Mouse (Mus musculus) spleen, postnatal 36 days (tissue): ENCODE results near the gene Hba-x.
"Not testable (repeated sequence)": the region's sequence is repeated elsewhere in the genome, so short reads cannot be mapped to it uniquely, and the experiment has no call there.

Experiments used
- DNase-seq, 2 experiments: peaks; one replicate each; pipeline ENCODE4 v3.0.0; 2022; ENCODE audit warnings: low spot score in 2 of 2, mixed read lengths in 1 of 2

Gene Hba-x

DNA sequence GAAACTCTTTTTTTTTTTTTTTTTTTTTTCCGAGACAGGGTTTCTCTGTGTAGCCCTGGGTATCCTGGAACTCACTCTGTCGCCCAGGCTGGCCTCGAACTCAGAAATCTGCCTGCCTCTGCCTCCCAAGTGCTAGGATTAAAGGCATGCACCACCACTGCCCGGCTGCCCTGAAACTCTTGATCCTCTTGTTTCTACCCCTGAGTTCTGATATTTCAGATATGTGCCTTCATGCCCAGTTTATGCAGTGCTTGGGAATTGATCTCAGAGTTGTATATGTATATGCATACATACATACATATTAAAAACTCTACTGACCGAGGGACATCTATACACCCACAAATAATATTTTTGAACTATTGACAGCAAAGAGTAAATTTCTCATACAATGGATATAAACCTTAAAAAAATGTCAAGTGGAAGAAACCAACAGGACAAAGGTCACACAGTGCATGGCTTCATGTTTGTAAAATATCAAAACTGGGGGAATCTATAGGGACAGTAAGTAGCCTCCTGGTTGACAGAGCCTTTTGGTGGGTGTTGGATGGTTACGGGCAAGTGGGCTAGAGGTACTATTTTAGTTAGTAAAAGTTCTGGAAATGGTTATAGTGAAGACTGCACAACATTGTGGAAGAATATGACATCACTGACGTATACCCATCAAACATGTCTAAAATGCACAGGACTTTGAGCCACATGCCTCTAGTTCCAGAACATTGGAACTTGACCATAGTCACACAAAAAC lies 9.0 kb downstream of the Hba-x start:
- DNase-seq: peak; percentile 23 to 57

GRCm38 (mm10) chr11:32285887-32286286 lies 9.7 kb downstream of the Hba-x start:
- not testable (repeated sequence) for DNase-seq

- peak; percentile 65 to 75 for DNase-seq
These were observed 10.7 kb downstream of the Hba-x start, which contains the start of gene Hbq1b for GRCm38 (mm10) chr11:32286695-32287492. Gene Hbq1b (plus strand): TSS chr11:32286965.

GRCm38 (mm10) chr11:32287493-32287825 lies 11.3 kb downstream of the Hba-x start:
- no peak for DNase-seq

DNA sequence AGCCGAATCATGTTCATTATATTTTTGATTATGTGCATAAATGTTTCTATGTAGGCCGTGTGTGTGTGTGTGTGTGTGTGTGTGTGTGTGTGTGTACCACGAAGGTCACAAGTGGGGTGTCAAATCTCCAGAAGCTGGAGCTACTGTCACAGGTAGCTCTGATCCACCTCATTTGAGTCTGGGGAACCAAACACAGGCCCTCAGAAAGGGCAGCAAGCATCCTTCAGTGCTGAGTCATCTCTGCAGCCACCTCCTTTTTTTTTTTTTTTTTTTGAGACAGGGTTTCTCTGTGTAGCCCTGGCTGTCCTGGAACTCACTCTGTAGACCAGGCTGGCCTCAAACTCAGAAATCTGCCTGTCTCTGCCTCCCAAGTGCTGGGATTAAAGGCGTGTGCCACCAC lies 16.6 kb downstream of the Hba-x start:
- DNase-seq: not testable (repeated sequence)

DNA sequence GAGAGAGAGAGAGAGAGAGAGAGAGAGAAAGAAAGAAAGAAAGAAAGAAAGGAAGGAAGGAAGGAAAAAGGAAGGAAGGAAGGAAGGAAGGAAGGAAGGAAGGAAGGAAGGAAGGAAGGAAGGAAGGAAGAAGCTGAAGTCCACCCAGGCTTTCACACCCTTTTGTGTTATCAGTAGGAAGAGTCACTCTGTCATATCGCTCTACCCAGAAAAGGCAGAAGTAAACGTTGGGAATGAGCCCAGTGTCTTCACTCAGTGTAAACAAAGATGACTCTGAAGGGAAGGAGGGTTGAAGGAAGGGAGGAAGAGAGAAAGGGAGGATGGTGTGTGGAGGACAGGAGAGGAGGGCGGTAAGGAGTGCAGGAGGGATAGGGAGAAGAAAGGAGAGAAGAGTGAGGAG lies 17.3 kb downstream of the Hba-x start:
- peak in 1 of 2 experiments; percentile 64 for DNase-seq

- DNase-seq: not testable (repeated sequence)
These were observed 20.0 kb downstream of the Hba-x start, which contains the start of gene Hba-a2 for GRCm38 (mm10) chr11:32296203-32296602. Gene Hba-a2 (plus strand): TSS chr11:32296489.

- DNase-seq: not testable (repeated sequence)
These were observed 21.2 kb downstream of the Hba-x start for GRCm38 (mm10) chr11:32297417-32297816.

DNA sequence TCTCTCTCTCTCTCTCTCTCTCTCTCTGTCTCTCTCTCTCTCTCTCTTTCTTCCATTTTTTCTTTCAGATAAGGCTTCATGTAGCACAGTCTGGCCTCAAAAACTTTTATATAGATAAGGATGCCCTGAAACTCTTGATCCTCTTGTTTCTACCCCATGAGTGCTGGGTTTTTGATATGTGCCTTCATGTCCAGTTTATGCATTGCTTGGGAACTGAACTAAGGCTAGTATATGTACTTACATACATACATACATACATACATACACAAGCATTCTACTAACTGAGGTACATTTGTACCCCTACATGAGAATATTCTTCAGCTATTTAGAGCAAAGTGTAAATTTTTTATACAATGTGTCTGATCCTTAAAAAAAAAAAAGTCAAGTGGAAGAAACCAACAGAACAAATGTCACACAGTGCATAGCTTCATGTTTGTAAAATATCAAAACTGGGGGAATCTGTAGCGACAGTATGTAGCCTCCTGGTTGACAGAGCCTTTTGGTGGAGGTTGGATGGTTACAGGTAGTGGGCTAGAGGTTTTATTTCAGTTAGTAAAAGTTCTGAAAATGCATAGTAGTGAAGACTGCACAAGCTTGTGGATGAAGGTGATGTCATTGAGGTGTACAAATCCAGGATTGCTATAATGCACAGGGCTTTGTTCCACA lies 21.8 kb downstream of the Hba-x start:
- no peak for DNase-seq

- peak in 1 of 2 experiments; percentile 27 for DNase-seq
These were observed 22.3 kb downstream of the Hba-x start for GRCm38 (mm10) chr11:32298532-32298918.

DNA sequence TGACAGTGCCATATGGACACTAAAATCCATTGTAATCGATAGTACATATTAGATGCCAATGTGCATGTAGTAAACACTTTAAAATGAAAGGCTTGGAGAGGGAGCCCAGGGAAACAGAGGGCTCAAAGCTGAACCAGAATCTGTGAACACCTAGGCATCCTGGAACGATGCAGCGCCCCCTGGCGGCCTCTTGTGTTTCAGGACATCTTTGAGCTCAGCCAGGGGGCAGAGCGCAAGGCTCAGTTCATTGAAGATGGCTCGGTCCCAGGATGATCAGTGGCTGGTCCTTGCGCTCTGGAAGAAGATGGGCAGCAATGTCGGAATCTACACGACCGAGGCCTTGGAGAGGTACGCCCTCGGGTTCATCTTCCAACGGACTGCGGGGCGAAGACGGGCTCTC lies 23.7 kb downstream of the Hba-x start, which contains the start of gene Hbq1a:
TSS of gene Hbq1a (plus strand) at position 205 of the 400 bp plus-strand sequence.
- DNase-seq: peak; percentile 18 to 59

- no peak for DNase-seq
These were observed 24.4 kb downstream of the Hba-x start for GRCm38 (mm10) chr11:32300279-32301267.

GRCm38 (mm10) chr11:32301506-32301905 lies 25.3 kb downstream of the Hba-x start:
- no peak for DNase-seq

DNA sequence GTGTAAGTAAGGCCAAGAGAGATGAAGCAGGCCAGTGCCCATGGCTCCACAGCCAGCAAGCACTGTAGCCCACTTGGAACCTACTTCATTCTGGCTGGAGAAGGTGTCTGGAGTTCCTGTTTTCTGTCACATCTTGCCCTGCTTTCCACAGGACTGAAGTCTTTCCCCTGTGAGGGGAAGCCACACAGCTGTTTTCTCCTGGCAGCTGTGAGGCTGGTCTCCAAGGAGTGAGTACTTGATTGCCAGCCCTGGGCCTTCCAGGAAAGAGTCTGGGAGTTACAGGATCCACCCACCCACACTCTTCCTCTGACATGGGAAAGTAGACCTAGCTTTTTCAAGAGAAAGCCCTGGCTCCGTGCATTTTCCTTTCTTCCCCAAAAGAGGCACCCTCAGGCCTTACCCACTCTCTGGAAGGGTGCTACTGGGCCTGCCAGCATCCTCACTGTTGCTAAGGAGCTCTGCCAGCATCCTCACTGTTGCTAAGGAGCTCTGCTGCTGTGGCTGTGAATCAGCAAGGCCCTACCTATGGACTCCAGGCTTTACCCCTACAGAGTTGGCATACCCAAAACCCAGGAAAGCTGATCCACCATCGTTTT lies 26.7 kb downstream of the Hba-x start:
- no peak for DNase-seq

DNA sequence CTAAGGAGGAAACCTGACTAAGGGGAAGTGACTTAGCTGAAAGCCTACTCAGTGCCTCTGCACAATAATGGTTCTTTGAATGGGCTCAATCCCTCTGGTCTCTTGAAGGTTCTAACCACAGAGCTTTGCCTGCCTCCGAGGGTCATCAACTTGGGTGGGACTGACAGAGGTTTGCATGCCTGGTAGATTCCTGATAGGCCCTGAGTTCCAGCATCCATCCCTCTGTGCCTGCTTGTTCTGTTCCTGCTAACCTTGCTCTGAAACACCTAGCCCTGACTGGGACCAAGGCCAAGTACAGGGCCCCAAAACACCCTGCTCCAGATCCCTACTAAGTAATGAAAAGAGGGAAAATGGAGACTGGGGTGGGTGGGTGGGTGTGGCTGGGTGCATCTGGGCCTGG lies 27.3 kb downstream of the Hba-x start:
- DNase-seq: no peak

DNA sequence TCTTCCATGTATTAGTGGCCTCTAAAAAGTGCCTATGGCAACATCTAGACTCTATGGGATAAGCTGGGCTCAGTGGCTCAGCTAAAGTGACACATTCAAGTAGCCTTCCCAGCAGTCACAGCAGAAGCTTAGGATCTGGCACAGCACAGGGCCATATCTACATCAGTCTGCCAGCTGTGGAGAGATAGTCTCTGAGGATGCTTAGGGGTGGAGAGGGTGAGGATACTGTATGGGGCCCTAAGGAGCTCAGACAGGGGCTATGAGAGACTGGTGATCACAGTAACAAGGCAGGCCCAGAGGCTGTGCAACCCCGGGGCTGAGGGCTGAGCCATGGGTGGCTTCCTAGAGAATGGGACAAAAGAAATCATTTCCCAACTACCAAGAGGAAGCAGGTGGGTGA lies 30.8 kb downstream of the Hba-x start:
- DNase-seq: no peak

GRCm38 (mm10) chr11:32309446-32309845 lies 33.2 kb downstream of the Hba-x start:
- DNase-seq: no peak

- no peak for DNase-seq
These were observed 33.7 kb downstream of the Hba-x start for GRCm38 (mm10) chr11:32309928-32310327.

DNA sequence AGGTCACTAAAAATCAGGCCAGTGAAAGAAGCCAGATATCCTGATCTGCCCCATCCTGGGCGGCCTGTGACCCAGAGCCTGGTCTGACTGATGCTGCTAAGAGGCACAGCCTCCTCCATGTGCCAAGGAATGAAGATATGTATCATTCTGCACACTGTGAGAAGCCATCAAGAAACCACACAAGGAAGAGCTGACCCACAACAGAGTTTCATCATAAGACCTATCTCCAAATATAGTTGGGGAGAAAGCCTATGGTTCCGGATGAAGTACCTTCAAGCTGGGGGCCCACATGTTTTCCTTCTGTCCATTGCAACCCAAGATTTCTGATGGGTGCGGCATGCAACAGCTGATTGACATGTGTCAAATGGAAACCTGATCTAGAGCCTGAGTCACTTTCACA lies 39.8 kb downstream of the Hba-x start:
- DNase-seq: no peak

DNA sequence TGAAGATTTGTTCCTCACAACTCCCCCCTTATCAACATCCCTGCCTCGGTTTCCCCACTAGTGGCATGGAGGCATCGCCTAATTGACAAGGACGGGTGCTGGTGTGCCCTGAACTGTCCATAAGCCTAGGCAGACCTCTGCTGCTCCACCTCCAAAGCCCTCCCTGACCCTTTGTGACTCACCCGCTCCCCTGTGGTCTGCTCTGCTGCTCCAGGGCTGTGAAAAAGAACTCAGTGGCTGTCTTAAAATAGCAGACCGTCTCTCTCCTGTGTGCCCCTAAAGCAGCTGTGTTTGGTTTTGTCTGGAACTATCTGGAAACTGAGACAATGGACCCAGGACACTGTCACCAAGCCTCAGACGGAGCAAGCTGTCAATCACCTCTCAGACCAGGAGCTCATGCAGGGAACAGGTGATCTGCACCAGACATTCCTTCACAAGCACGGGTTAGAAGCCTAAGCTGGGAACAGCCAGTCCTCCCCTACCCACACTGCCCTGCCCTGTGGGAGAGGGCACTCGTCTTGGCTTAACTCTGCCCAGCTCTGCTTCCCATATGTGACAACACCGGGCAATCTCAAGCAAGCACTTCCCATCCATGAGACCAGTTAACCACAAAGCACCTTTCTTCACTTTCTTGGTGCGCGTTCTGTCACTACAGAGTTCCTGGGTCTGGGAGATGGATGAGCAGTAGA lies 44.5 kb downstream of the Hba-x start:
- DNase-seq: no peak
